Mouse (Mus musculus): ENCODE results near the gene Gm49322. TPM values are rescaled to one million over a fixed set of nuclear protein-coding genes. Genes with fewer than 3 reads are reported as not detected.
"Not testable (repeated sequence)": the region's sequence is repeated elsewhere in the genome, so short reads cannot be mapped to it uniquely, and the experiment has no call there.

The Gm49322 gene
- 3.1 and 4.1 TPM in 2 replicates for polyA plus RNA-seq (2015; fragmentation: Nextera tagmentation; extraction: Ambion mirVana)

GRCm38 (mm10) chr10:80605721-80606120 is at the start of gene Gm49322:
Gene Gm49322, plus strand, starts transcription at chr10:80606021.
- H3K36me3 ChIP-seq (ENCODE audit: control insufficient read depth, insufficient read depth), result peaks cover 13% of the 10 kb centered on the region; the same call in 1 of the 2 replicates
- not testable (repeated sequence) for ATAC-seq; H3K4me2 ChIP-seq (ENCODE audit: low read length); H3K27me3 ChIP-seq (replicated peaks; ENCODE audit: control insufficient read depth, insufficient read depth, low read length); H3K4me3 ChIP-seq (replicated peaks; ENCODE audit: low read length); H3K9ac ChIP-seq (replicated peaks; ENCODE audit: low read depth, low read length); H3K27ac ChIP-seq (ENCODE audit: low read length); H3K9me3 ChIP-seq (ENCODE audit: control insufficient read depth, low read length)
- peaks cover 15% of the 10 kb centered on the region for H3K4me1 ChIP-seq (replicated peaks; ENCODE audit: control insufficient read depth, insufficient read depth, low read length)
- WGBS, result 93% methylated on average over 3 of the region's 4 CpGs

- Histone ChIP-seq H3K27ac (ENCODE audit: low read length) (no peak overlapping the region), H3K9ac (replicated peaks; ENCODE audit: low read depth, low read length) (no peak overlapping the region), H3K4me2 (ENCODE audit: low read length) (no peak overlapping the region), H3K4me1 (replicated peaks; ENCODE audit: control insufficient read depth, insufficient read depth, low read length) (peaks cover 32% of the 10 kb centered on the region), H3K4me3 (replicated peaks; ENCODE audit: low read length) (no peak overlapping the region), H3K36me3 (ENCODE audit: control insufficient read depth, insufficient read depth) (no peaks in the 10 kb centered on the region), H3K9me3 (ENCODE audit: control insufficient read depth, low read length) (no peaks in the 10 kb centered on the region), H3K27me3 (replicated peaks; ENCODE audit: control insufficient read depth, insufficient read depth, low read length) (no peaks in the 10 kb centered on the region)
- ATAC-seq, result no peak
- 34% methylated on average over 5 of the region's 5 CpGs for WGBS
These were observed 48.4 kb upstream of the Gm49322 start for GRCm38 (mm10) chr10:80557346-80557965.

GRCm38 (mm10) chr10:80559431-80559830 is 46.4 kb upstream of the Gm49322 start:
- ATAC-seq, result no peak
- Histone ChIP-seq H3K9ac (replicated peaks; ENCODE audit: low read depth, low read length) (no peak overlapping the region), H3K9me3 (ENCODE audit: control insufficient read depth, low read length) (no peaks in the 10 kb centered on the region), H3K4me1 (replicated peaks; ENCODE audit: control insufficient read depth, insufficient read depth, low read length) (peaks cover 38% of the 10 kb centered on the region), H3K27ac (ENCODE audit: low read length) (no peak overlapping the region), H3K4me2 (ENCODE audit: low read length) (no peak overlapping the region), H3K4me3 (replicated peaks; ENCODE audit: low read length) (no peak overlapping the region), H3K36me3 (ENCODE audit: control insufficient read depth, insufficient read depth) (no peaks in the 10 kb centered on the region), H3K27me3 (replicated peaks; ENCODE audit: control insufficient read depth, insufficient read depth, low read length) (no peaks in the 10 kb centered on the region)
- 91% methylated on average over 7 of the region's 7 CpGs for WGBS

GRCm38 (mm10) chr10:80560621-80561020 is 45.2 kb upstream of the Gm49322 start:
- peak overlapping the region; percentile 96 for H3K4me2 ChIP-seq (ENCODE audit: low read length)
- no peaks in the 10 kb centered on the region for H3K36me3 ChIP-seq (ENCODE audit: control insufficient read depth, insufficient read depth)
- peak overlapping the region; percentile 98 for H3K4me3 ChIP-seq (replicated peaks; ENCODE audit: low read length)
- no peaks in the 10 kb centered on the region for H3K9me3 ChIP-seq (ENCODE audit: control insufficient read depth, low read length)
- WGBS, result under 1% methylated on average over 13 of the region's 13 CpGs
- H3K27me3 ChIP-seq (replicated peaks; ENCODE audit: control insufficient read depth, insufficient read depth, low read length), result no peaks in the 10 kb centered on the region
- peak overlapping the region; percentile 94 for H3K9ac ChIP-seq (replicated peaks; ENCODE audit: low read depth, low read length)
- ATAC-seq, result no peak
- no peak overlapping the region for H3K27ac ChIP-seq (ENCODE audit: low read length)
- H3K4me1 ChIP-seq (replicated peaks; ENCODE audit: control insufficient read depth, insufficient read depth, low read length), result peaks cover 38% of the 10 kb centered on the region

GRCm38 (mm10) chr10:80561116-80561944 is 44.5 kb upstream of the Gm49322 start, which contains the start of gene Rexo1:
Gene Rexo1, minus strand, starts transcription at chr10:80561560.
- H3K4me3 ChIP-seq (replicated peaks; ENCODE audit: low read length), result peak within 1 kb of the TSS; percentile 98
- H3K27ac ChIP-seq (ENCODE audit: low read length), result peak within 1 kb of the TSS; percentile 95
- ATAC-seq, result peak; percentile 85
- no peaks in the 10 kb centered on the region for H3K27me3 ChIP-seq (replicated peaks; ENCODE audit: control insufficient read depth, insufficient read depth, low read length)
- H3K9ac ChIP-seq (replicated peaks; ENCODE audit: low read depth, low read length), result peak within 1 kb of the TSS; percentile 94
- H3K4me2 ChIP-seq (ENCODE audit: low read length), result peak within 1 kb of the TSS; percentile 96
- WGBS, result under 1% methylated on average over 65 of the region's 72 CpGs
- no peaks in the 10 kb centered on the region for H3K9me3 ChIP-seq (ENCODE audit: control insufficient read depth, low read length)
- peaks cover 44% of the 10 kb centered on the region for H3K4me1 ChIP-seq (replicated peaks; ENCODE audit: control insufficient read depth, insufficient read depth, low read length)
- H3K36me3 ChIP-seq (ENCODE audit: control insufficient read depth, insufficient read depth), result no peaks in the 10 kb centered on the region

- ATAC-seq, result peak; percentile 75
- H3K4me1 ChIP-seq (replicated peaks; ENCODE audit: control insufficient read depth, insufficient read depth, low read length), result peaks cover 39% of the 10 kb centered on the region
- H3K4me3 ChIP-seq (replicated peaks; ENCODE audit: low read length), result peak overlapping the region; percentile 17
- peak overlapping the region; percentile 43 for H3K4me2 ChIP-seq (ENCODE audit: low read length)
- H3K9ac ChIP-seq (replicated peaks; ENCODE audit: low read depth, low read length), result peak overlapping the region; percentile 42
- H3K27ac ChIP-seq (ENCODE audit: low read length), result peak overlapping the region; percentile 81
- no peaks in the 10 kb centered on the region for H3K36me3 ChIP-seq (ENCODE audit: control insufficient read depth, insufficient read depth)
- no peaks in the 10 kb centered on the region for H3K27me3 ChIP-seq (replicated peaks; ENCODE audit: control insufficient read depth, insufficient read depth, low read length)
- 6% methylated on average over 17 of the region's 17 CpGs for WGBS
- H3K9me3 ChIP-seq (ENCODE audit: control insufficient read depth, low read length), result no peaks in the 10 kb centered on the region
These were observed 39.3 kb upstream of the Gm49322 start for GRCm38 (mm10) chr10:80566375-80567092.

- H3K9me3 ChIP-seq (ENCODE audit: control insufficient read depth, low read length), result no peaks in the 10 kb centered on the region
- no peaks in the 10 kb centered on the region for H3K27me3 ChIP-seq (replicated peaks; ENCODE audit: control insufficient read depth, insufficient read depth, low read length)
- no peak overlapping the region for H3K27ac ChIP-seq (ENCODE audit: low read length)
- no peak for ATAC-seq
- H3K4me2 ChIP-seq (ENCODE audit: low read length), result no peak overlapping the region
- H3K36me3 ChIP-seq (ENCODE audit: control insufficient read depth, insufficient read depth), result no peaks in the 10 kb centered on the region
- 95% methylated on average over 29 of the region's 29 CpGs for WGBS
- no peak overlapping the region for H3K9ac ChIP-seq (replicated peaks; ENCODE audit: low read depth, low read length)
- peaks cover 42% of the 10 kb centered on the region for H3K4me1 ChIP-seq (replicated peaks; ENCODE audit: control insufficient read depth, insufficient read depth, low read length)
- no peak overlapping the region for H3K4me3 ChIP-seq (replicated peaks; ENCODE audit: low read length)
These were observed 36.9 kb upstream of the Gm49322 start for GRCm38 (mm10) chr10:80568876-80569275.

GRCm38 (mm10) chr10:80569664-80570066 is 36.2 kb upstream of the Gm49322 start:
- no peak for ATAC-seq
- 44% methylated on average over 10 of the region's 10 CpGs for WGBS
- H3K27ac ChIP-seq (ENCODE audit: low read length), result no peak overlapping the region

GRCm38 (mm10) chr10:80570419-80570818 is 35.4 kb upstream of the Gm49322 start:
- 0 out of 2 replicates have a peak overlapping the region, but pooled peaks have one; percentile 10 for H3K27ac ChIP-seq (ENCODE audit: low read length)
- no peak for ATAC-seq
- H3K9ac ChIP-seq (replicated peaks; ENCODE audit: low read depth, low read length), result peak overlapping the region; percentile 46; the same call in 1 of the 2 replicates
- no peak overlapping the region for H3K4me3 ChIP-seq (replicated peaks; ENCODE audit: low read length)
- WGBS, result 91% methylated on average over 10 of the region's 10 CpGs
- H3K27me3 ChIP-seq (replicated peaks; ENCODE audit: control insufficient read depth, insufficient read depth, low read length), result no peaks in the 10 kb centered on the region
- peaks cover 55% of the 10 kb centered on the region for H3K4me1 ChIP-seq (replicated peaks; ENCODE audit: control insufficient read depth, insufficient read depth, low read length)
- no peaks in the 10 kb centered on the region for H3K9me3 ChIP-seq (ENCODE audit: control insufficient read depth, low read length)
- H3K4me2 ChIP-seq (ENCODE audit: low read length), result no peak overlapping the region
- H3K36me3 ChIP-seq (ENCODE audit: control insufficient read depth, insufficient read depth), result no peaks in the 10 kb centered on the region

More at GRCm38 (mm10) chr10:80569664-80570066, 36.2 kb upstream of the Gm49322 start:
- Histone ChIP-seq H3K27me3 (replicated peaks; ENCODE audit: control insufficient read depth, insufficient read depth, low read length) (no peaks in the 10 kb centered on the region), H3K4me1 (replicated peaks; ENCODE audit: control insufficient read depth, insufficient read depth, low read length) (peaks cover 48% of the 10 kb centered on the region), H3K4me2 (ENCODE audit: low read length) (no peak overlapping the region), H3K36me3 (ENCODE audit: control insufficient read depth, insufficient read depth) (no peaks in the 10 kb centered on the region), H3K9me3 (ENCODE audit: control insufficient read depth, low read length) (no peaks in the 10 kb centered on the region), H3K9ac (replicated peaks; ENCODE audit: low read depth, low read length) (no peak overlapping the region), H3K4me3 (replicated peaks; ENCODE audit: low read length) (no peak overlapping the region)
